Mouse (Mus musculus): ENCODE measurements around the gene Zfp61. TPM values are rescaled to one million over a fixed set of nuclear protein-coding genes. Genes with fewer than 3 reads are reported as not detected.

Gene Zfp61
- polyA plus RNA-seq, 1 experiment from 2014 or later = 1.8 TPM

DNA sequence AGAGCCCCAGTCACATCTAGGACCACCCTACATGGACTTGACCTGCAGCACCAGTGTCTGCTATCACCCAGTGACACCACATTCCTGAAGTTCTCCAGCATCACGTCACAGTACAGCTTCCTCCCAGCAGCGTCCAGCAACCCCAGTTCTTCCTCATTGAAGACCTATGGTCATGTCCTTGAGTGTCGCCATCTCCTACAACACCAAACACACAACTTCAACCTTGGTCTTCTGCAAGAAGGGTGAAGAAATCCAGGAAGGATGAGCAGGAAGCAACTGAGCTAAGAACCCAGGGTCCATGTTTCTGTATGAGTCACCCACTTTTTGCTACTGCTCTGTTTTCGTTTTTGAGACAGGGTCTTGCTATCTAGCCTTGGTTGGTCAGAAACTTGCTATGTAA lies 21.6 kb upstream of the Zfp61 start:
- 62% methylated on average over 4 of the region's 4 CpGs for WGBS (ENCODE audit: insufficient replicate concordance)
- DNase-seq (no peak), ATAC-seq (no peak)
- no peak overlapping the region for H3K9ac ChIP-seq (replicated peaks)
- 0 out of 2 replicates have a peak, but pooled peaks cover 4% of the 10 kb centered on the region for H3K27me3 ChIP-seq (ENCODE audit: insufficient read depth, low read length)
- no peaks in the 10 kb centered on the region for H3K36me3 ChIP-seq (replicated peaks; ENCODE audit: insufficient read depth, low read length)
- peaks cover 2% of the 10 kb centered on the region; the same call in 1 of the 2 replicates for H3K4me1 ChIP-seq (ENCODE audit: insufficient read depth)
- H3K4me2 ChIP-seq (ENCODE audit: low read depth, low read length) = no peak overlapping the region
- no peak overlapping the region for H3K4me3 ChIP-seq (ENCODE audit: low read depth, low read length)
- no peak for TF ChIP-seq EP300 (IDR thresholded peaks at IDR 0.05; ENCODE audit: low read depth)
- no peak for TF ChIP-seq CTCF (IDR thresholded peaks at IDR 0.05; ENCODE audit: low read depth)
- H3K9me3 ChIP-seq (ENCODE audit: low read length) = peaks cover 7% of the 10 kb centered on the region; the same call in 1 of the 2 replicates
- no peak overlapping the region for H3K27ac ChIP-seq (ENCODE audit: low read depth)

GRCm38 (mm10) chr7:24318942-24319341 lies 17.9 kb upstream of the Zfp61 start:
- no peak overlapping the region for H3K4me2 ChIP-seq (ENCODE audit: low read depth, low read length)
- no peaks in the 10 kb centered on the region for H3K27me3 ChIP-seq (ENCODE audit: insufficient read depth, low read length)
- no peaks in the 10 kb centered on the region for H3K36me3 ChIP-seq (replicated peaks; ENCODE audit: insufficient read depth, low read length)
- no peak for TF ChIP-seq CTCF (IDR thresholded peaks at IDR 0.05; ENCODE audit: low read depth)
- TF ChIP-seq EP300 (IDR thresholded peaks at IDR 0.05; ENCODE audit: low read depth) = no peak
- ATAC-seq (no peak), DNase-seq (no peak)
- H3K27ac ChIP-seq (ENCODE audit: low read depth) = no peak overlapping the region
- H3K4me1 ChIP-seq (ENCODE audit: insufficient read depth) = peaks cover 13% of the 10 kb centered on the region
- no peak overlapping the region for H3K4me3 ChIP-seq (ENCODE audit: low read depth, low read length)
- 23% methylated on average over 6 of the region's 6 CpGs for WGBS (ENCODE audit: insufficient replicate concordance)
- H3K9me3 ChIP-seq (ENCODE audit: low read length) = peaks cover 2% of the 10 kb centered on the region; the same call in 1 of the 2 replicates
- no peak overlapping the region for H3K9ac ChIP-seq (replicated peaks)

DNA sequence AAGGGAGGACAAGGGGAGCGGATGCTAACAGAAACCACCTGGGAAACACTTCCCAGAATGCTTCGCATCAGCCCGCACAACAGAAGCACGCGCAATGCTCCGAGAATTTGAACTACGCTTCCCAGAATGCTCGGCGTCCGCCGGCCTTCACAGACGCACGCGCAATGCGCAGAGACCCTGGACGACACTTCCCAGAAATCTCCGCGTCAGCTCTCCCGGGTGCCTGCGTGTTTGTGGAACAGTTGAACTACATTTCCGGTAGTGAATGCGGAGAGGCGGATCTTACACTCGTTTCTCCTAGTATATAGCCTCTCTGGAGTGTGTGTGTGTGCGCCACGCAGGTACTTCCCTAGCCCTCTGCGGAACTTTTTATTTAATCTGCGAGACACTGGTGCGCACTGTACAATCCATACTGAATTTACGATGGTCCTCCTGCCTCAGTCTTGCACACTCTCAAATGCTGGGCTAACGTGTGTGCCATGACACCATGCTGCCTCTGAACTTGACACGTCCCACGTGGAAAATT lies 15.6 kb upstream of the Zfp61 start, which contains the start of gene Zfp94:
Gene Zfp94 (minus strand): TSS at position 100 of the 526 bp plus-strand sequence.
- H3K4me2 ChIP-seq (ENCODE audit: low read depth, low read length) = peak within 1 kb of the TSS; percentile 81
- TF ChIP-seq EP300 (IDR thresholded peaks at IDR 0.05; ENCODE audit: low read depth) (no peak), CTCF (IDR thresholded peaks at IDR 0.05; ENCODE audit: low read depth) (no peak)
- peaks cover 13% of the 10 kb centered on the region for H3K4me1 ChIP-seq (ENCODE audit: insufficient read depth)
- peak within 1 kb of the TSS; percentile 36 for H3K9ac ChIP-seq (replicated peaks)
- no peaks in the 10 kb centered on the region for H3K9me3 ChIP-seq (ENCODE audit: low read length)
- DNase-seq (peak; percentile 91), ATAC-seq (peak; percentile 98)
- no peaks in the 10 kb centered on the region for H3K36me3 ChIP-seq (replicated peaks; ENCODE audit: insufficient read depth, low read length)
- H3K27ac ChIP-seq (ENCODE audit: low read depth) = peak within 1 kb of the TSS; percentile 52
- WGBS (ENCODE audit: insufficient replicate concordance) = under 1% methylated on average over 33 of the region's 33 CpGs
- H3K4me3 ChIP-seq (ENCODE audit: low read depth, low read length) = peak within 1 kb of the TSS; percentile 55
- H3K27me3 ChIP-seq (ENCODE audit: insufficient read depth, low read length) = no peaks in the 10 kb centered on the region

DNA sequence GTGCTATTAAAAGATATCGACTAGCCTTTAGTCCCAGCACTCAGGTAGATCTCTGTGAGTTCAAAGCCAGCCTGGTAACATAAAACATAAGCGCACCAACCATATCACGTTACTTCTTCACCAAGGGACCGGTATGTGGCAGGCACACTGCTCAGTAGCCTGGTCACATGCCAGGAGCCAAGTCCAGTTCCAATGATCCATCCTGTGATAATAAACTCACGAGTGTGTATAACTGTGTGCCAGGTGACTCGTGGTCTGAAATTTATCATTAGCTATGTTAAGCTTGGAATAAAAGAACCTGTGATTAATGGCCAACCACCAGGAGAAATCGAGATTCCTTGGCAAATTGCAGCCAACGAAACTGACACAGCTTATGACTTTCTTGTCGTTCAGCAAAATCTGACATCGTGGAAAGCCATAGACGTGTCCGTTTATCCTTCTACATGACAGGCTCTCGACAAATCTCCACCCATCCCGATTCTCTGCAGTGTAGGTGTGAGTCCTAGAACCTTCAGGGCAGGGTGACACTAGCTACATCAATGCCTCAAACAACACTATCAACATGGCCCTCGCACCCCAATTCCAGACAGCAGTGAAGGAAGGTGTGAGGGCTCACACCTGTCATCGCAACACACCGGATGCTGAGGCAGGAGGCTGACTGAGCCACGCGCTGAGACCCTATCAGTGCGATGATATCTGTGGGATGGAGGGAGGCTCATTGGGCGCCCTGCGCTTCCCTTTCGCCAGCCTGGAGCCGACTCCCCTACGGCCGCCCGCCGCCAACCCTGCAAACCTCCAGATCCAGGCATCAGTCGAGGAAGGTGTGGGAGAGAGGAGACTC lies 14.9 kb upstream of the Zfp61 start:
- Histone ChIP-seq H3K36me3 (replicated peaks; ENCODE audit: insufficient read depth, low read length) (no peaks in the 10 kb centered on the region), H3K4me2 (ENCODE audit: low read depth, low read length) (peak overlapping the region; percentile 81), H3K4me3 (ENCODE audit: low read depth, low read length) (peak overlapping the region; percentile 55), H3K27me3 (ENCODE audit: insufficient read depth, low read length) (no peaks in the 10 kb centered on the region), H3K9ac (replicated peaks) (peak overlapping the region; percentile 36), H3K9me3 (ENCODE audit: low read length) (no peaks in the 10 kb centered on the region), H3K4me1 (ENCODE audit: insufficient read depth) (peaks cover 13% of the 10 kb centered on the region), H3K27ac (ENCODE audit: low read depth) (no peak overlapping the region)
- 28% methylated on average over 28 of the region's 29 CpGs for WGBS (ENCODE audit: insufficient replicate concordance)
- peak; percentile 47 for ATAC-seq
- DNase-seq = no peak
- TF ChIP-seq EP300 (IDR thresholded peaks at IDR 0.05; ENCODE audit: low read depth) (no peak), CTCF (IDR thresholded peaks at IDR 0.05; ENCODE audit: low read depth) (no peak)

DNA sequence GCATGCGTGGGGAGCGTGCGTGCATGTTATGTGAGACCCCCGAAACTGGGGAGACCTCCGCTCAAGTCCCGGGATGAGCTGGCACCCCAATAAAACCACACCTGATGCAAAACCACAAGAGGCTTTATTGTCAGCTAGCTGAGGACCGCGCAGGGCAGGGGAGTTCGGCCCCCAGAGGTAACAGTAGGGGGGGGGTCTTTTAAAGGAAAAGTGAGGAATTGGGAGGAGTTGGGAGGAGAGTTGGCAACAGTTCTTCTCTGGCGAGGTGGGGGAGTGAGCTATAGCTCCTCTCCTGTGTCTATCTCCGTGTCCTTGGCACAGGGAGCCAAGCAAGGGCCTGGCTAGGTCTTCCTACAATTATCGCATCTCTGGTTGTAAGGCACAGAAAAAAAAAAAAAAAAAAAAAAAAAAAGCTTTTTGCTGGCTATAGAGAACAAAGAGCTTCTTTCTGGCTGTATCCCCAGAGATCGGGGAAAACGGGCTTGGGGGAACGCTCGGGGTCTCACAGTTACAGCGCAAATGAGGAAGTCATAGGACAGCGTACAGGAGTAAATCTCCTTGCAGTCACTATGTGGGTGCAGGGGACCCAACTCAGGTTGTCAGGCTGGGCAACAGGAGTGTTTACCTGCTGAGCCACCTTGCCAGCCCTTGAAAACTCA lies 1.1 kb downstream of the Zfp61 start:
- Histone ChIP-seq H3K4me1 (ENCODE audit: insufficient read depth) (peaks cover 15% of the 10 kb centered on the region), H3K4me2 (ENCODE audit: low read depth, low read length) (peak overlapping the region; percentile 98), H3K27me3 (ENCODE audit: insufficient read depth, low read length) (0 out of 2 replicates have a peak, but pooled peaks cover 4% of the 10 kb centered on the region), H3K27ac (ENCODE audit: low read depth) (no peak overlapping the region), H3K9ac (replicated peaks) (peak overlapping the region; percentile 3; the same call in 1 of the 2 replicates), H3K4me3 (ENCODE audit: low read depth, low read length) (peak overlapping the region; percentile 79), H3K9me3 (ENCODE audit: low read length) (no peaks in the 10 kb centered on the region), H3K36me3 (replicated peaks; ENCODE audit: insufficient read depth, low read length) (no peaks in the 10 kb centered on the region)
- ATAC-seq (peak; percentile 21; the same call in 1 of the 2 replicates), DNase-seq (no peak)
- WGBS (ENCODE audit: insufficient replicate concordance) = 4% methylated on average over 18 of the region's 18 CpGs
- TF ChIP-seq EP300 (IDR thresholded peaks at IDR 0.05; ENCODE audit: low read depth) (no peak), CTCF (IDR thresholded peaks at IDR 0.05; ENCODE audit: low read depth) (no peak)
